Mouse (Mus musculus) cerebellum, adult (tissue): ENCODE results near the gene Qpct.

ENCODE experiments used
- ATAC-seq: cut with Nextera tagmentation; 2 replicates; pipeline ENCODE4 v1.9.2; 2017; ENCODE audit warnings: mild to moderate bottlenecking, moderate library complexity, mixed read lengths; ENCODE audit not compliant: insufficient number of reproducible peaks, low FRiP score, low TSS enrichment

The Qpct gene

DNA sequence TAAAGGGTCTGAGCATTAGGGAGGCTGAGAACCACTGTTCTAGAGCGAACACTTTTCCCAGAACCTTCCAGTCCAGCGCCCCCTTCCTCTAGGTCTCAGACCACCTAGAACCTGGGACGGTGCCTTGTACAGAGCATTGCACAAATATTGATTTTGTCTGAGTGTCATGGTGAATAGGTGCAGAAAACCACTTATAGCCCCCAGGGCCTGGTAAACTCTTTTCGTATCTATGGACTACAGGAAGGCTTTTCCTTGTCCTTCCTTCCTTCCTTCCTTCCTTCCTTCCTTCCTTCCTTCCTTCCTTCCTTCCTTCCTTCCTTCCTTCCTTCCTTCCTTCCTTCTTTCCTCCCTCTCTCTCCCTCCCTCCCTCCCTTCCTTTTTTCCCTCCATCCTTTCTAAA is at the start of gene Qpct:
Qpct (plus strand) TSS at position 301 of the 400 bp plus-strand sequence.
- no peak for ATAC-seq

DNA sequence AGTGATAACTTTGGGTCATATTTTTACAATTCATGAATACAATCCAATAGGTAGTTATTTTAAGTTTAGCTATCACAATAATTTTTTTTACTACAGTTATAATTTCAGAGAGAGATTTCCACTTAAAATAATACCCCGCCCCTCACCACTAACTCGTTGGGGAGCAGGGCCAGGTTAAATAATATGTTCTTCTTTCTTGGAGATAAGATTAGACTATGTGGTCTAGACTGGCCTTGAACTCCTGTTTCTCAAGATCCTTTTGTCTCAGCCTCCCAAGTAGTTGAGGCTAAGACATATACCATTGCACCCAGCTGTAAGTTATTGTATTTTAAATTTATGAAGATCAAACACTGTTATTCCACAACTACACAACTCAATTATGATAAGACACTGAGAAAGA is 38.1 kb upstream of the Qpct start:
- ATAC-seq = no peak

GRCm38 (mm10) chr17:79014911-79015685 is 36.6 kb upstream of the Qpct start:
- ATAC-seq = no peak

- no peak for ATAC-seq
Observed at GRCm38 (mm10) chr17:79015831-79016230, 35.9 kb upstream of the Qpct start.

- no peak for ATAC-seq
Observed at GRCm38 (mm10) chr17:79018422-79018821, 33.3 kb upstream of the Qpct start.

- ATAC-seq = no peak
Observed at GRCm38 (mm10) chr17:79019726-79020207, 31.9 kb upstream of the Qpct start.

DNA sequence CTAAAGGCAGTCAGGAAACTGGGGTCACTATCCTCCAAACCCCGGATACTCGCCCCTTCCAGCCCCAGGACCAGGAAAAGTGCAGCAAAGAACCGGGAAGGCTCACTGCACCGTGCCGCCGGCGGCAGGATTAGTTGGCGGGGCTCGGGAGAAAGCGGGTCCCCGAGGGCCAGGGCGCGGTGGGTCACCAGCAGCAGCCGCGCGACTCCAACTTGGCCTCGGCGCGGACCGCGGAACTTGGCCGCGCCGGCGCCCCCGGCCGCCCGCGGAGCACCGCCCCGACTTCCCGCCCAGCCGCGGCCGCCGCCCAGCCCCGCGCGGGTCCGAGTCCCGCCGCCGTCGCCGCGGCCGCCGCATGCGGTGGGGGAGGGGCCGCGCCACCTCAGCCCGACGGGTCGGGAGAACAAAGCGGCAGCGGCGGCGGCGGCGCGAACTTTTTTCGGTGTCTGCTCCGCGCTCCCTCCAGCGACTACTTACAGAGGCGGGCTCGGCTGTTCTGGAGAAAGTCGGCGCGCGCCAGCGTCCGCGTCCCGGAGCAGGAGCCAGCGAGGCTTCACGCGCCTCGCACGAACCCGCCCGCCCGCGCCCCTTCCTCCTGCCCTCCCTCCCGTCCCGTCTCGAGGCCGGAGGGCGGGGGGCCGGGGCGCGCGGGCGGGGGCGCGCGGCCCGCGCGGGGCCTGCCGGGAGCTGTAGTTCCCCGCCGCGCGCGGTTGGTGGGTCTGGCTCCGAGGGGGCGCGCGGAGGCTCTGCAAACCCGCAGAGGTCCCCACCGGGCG is 31.3 kb upstream of the Qpct start, which contains the start of gene Prkd3:
Prkd3 (minus strand) TSS at position 609 of the 776 bp plus-strand sequence.
- 0 out of 2 replicates have a peak, but pooled peaks have one; percentile 31 for ATAC-seq

GRCm38 (mm10) chr17:79020984-79021335 is 30.7 kb upstream of the Qpct start:
- ATAC-seq = 0 out of 2 replicates have a peak, but pooled peaks have one; percentile 15

- no peak for ATAC-seq
Observed at GRCm38 (mm10) chr17:79022746-79023145, 29.0 kb upstream of the Qpct start.

DNA sequence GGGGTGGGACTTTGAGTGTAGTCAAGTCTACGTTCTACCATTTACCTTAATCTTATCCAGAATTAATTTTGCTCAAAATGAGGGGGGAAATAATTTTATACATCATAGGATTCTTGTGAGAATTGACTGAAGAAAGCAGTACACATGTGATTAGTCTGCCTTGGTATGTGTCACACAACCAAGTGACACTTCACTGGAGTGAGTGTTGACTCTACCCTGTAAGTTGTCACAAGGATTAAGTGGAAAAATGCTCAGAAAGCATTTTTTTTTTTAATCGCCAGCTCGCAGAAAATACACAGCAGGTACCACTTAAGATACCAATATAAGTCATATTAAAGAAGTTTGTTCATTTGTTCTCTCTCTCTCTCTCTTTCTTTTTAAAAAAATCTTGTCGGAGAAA is 27.2 kb upstream of the Qpct start:
- ATAC-seq = no peak

DNA sequence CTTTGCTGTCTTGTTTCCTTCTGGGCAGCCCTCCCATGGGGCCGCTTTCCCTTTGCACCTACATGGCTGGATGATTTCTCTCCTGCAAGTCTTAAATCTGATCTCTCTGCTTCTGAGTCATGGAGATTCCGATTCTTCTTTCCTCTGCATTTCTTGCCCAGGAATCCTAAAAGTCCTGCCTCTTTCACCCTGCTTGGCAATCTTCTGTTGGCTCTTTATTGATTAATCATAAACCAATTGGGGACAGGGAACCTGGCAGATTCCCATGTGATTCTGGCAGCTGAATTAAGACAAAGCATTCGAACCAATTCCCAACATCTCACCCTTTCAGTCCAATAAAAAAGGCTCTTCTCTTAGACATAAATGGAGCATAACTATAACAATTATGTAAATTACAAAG is 22.5 kb upstream of the Qpct start:
- no peak for ATAC-seq

DNA sequence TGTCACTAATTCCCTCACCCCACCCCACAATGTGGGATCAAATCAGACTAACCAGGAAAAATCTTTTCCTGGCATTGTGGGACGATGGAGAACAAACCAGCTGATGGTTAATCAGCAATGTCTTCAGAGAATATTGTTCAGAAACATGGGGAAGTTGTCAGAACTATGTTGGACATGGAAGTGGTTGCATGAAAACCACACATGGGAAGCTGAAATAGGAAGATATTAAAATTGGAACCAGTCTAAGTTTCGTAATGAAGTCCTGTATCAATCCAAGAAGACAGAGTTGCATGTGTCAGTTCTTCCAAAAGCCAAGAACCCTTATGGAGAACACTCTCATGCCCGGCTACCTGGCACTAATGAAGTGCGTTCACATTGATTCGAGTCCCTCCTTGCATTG is 20.1 kb upstream of the Qpct start:
- ATAC-seq = no peak

DNA sequence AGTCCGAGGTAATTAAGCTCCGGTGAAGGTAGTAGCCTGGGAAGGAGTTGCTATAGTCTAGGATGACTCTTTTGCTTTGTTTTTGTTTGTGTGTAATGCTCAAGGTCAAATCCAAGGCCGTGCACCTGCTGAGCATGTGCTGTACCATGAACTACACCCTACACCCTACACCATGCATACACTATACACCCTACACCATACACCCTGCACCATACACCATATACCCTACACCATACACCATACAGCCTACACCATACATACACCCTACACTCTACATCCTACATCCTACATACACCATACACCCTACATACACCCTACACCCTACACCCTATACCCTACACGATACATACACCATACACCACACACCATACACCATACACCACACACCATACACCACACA is 18.9 kb upstream of the Qpct start:
- ATAC-seq = no peak

DNA sequence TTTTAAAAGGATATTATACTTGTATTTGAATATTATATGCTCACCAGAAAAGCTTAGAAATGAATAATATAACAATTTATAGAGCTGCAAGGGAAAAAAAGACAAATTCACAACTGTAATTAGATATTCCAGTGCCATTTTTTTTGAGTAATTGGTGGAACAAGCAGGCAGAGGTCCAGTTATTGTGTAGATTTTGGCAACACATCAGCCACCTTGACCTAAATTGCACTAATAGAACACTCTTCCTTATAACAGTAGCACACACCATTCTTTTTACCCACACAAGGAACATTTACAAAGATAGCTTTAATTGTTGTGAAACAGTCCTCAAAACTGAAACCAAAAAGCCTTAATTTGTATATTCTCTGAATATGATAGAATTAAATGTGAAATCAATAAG is 12.0 kb upstream of the Qpct start:
- ATAC-seq = no peak

DNA sequence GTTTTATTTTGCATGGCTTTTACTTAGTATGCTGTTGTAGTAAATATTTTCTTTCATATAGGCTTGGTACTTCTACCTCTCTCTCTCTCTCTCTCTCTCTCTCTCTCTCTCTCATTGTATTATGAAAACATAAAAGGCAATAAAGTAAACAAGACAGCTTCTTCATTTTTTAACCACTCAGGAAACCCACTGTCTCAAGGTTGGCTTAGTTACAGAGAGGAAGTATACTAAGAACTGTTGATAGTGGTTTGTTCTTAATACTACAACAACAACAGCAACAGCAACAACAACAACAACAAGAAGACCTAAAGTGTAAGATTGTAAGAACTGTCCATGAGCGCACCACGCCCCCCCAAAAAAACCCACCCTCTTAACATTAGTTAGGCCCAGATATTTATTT is 8.0 kb upstream of the Qpct start:
- ATAC-seq = no peak

GRCm38 (mm10) chr17:79052088-79052812 is 544 bp downstream of the Qpct start:
- no peak for ATAC-seq

DNA sequence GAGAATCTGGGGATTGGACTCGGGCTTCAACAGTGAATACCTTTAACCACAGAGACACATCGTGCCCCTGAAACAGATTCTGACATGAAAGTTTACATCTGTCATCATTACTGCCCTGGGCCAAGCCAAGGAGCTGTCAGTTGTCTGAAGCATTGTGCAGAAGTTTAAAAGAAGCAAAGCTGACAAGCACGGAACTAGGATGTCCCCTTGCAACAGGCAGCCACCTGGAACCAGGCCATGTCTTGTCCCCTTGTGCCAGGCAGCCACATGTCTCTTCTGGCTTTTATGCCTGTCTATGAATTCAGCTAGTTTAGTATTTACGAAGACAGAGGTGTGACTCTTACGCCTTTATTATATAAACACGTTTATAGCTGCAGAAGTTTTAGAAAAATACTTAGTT is 6.6 kb downstream of the Qpct start:
- ATAC-seq = no peak

GRCm38 (mm10) chr17:79060221-79060620 is 8.5 kb downstream of the Qpct start:
- no peak for ATAC-seq

- ATAC-seq = no peak
Observed at GRCm38 (mm10) chr17:79064250-79064649, 12.5 kb downstream of the Qpct start.

GRCm38 (mm10) chr17:79068581-79068980 is 16.9 kb downstream of the Qpct start:
- no peak for ATAC-seq

- no peak for ATAC-seq
Observed at GRCm38 (mm10) chr17:79069019-79069418, 17.3 kb downstream of the Qpct start.
